Mouse (Mus musculus): ENCODE results near the gene Tyrobp. TPM values are rescaled to one million over a fixed set of nuclear protein-coding genes. Genes with fewer than 3 reads are reported as not detected.
A peak's percentile ranks its signal among the peaks of the same experiment; 100 is the strongest.

Gene Tyrobp
- polyA plus RNA-seq, 1 experiment from 2014 or later = 38.1 TPM

- H3K27ac ChIP-seq = no peak overlapping the region
- no peak overlapping the region for H3K9ac ChIP-seq
- no peak overlapping the region for H3K4me3 ChIP-seq
- H3K4me1 ChIP-seq (replicated peaks) = no peaks in the 10 kb centered on the region
- H3K27me3 ChIP-seq = no peaks in the 10 kb centered on the region
- H3K4me2 ChIP-seq = no peak overlapping the region
- no peak for ATAC-seq (ENCODE audit: low FRiP score)
- no peaks in the 10 kb centered on the region for H3K36me3 ChIP-seq
- no peaks in the 10 kb centered on the region for H3K9me3 ChIP-seq
- WGBS = 82% methylated on average over 3 of the region's 3 CpGs
Observed at GRCm38 (mm10) chr7:30411023-30411422, 2.5 kb upstream of the Tyrobp start.

- Histone ChIP-seq H3K4me2 (no peak overlapping the region), H3K36me3 (no peaks in the 10 kb centered on the region), H3K9ac (no peak overlapping the region), H3K9me3 (no peaks in the 10 kb centered on the region), H3K27ac (no peak overlapping the region), H3K4me1 (replicated peaks) (no peaks in the 10 kb centered on the region), H3K4me3 (no peak overlapping the region), H3K27me3 (no peaks in the 10 kb centered on the region)
- no peak for ATAC-seq (ENCODE audit: low FRiP score)
- WGBS = 59% methylated on average over 4 of the region's 4 CpGs
Observed at GRCm38 (mm10) chr7:30412735-30413147, 819 bp upstream of the Tyrobp start.

- ATAC-seq (ENCODE audit: low FRiP score) = no peak
- H3K9ac ChIP-seq = no peak overlapping the region
- H3K9me3 ChIP-seq = peaks cover 3% of the 10 kb centered on the region; the same call in 1 of the 2 replicates
- WGBS = 79% methylated on average over 9 of the region's 9 CpGs
- no peak overlapping the region for H3K27ac ChIP-seq
- no peak overlapping the region for H3K4me3 ChIP-seq
- H3K4me2 ChIP-seq = no peak overlapping the region
- peaks cover 13% of the 10 kb centered on the region for H3K4me1 ChIP-seq (replicated peaks)
- no peaks in the 10 kb centered on the region for H3K36me3 ChIP-seq
- peaks cover 8% of the 10 kb centered on the region; the same call in 1 of the 2 replicates for H3K27me3 ChIP-seq
Observed at GRCm38 (mm10) chr7:30417856-30418255, 4.3 kb downstream of the Tyrobp start.

- Histone ChIP-seq H3K4me3 (no peak within 1 kb of the TSS), H3K4me1 (replicated peaks) (peaks cover 24% of the 10 kb centered on the region), H3K9ac (no peak within 1 kb of the TSS), H3K36me3 (no peaks in the 10 kb centered on the region), H3K9me3 (peaks cover 3% of the 10 kb centered on the region; the same call in 1 of the 2 replicates), H3K27me3 (peaks cover 8% of the 10 kb centered on the region; the same call in 1 of the 2 replicates), H3K27ac (no peak within 1 kb of the TSS), H3K4me2 (no peak within 1 kb of the TSS)
- WGBS = 78% methylated on average over 10 of the region's 10 CpGs
- ATAC-seq (ENCODE audit: low FRiP score) = no peak
Observed at GRCm38 (mm10) chr7:30419561-30420499, 6.3 kb downstream of the Tyrobp start, which contains the start of gene Hcst. TSS of gene Hcst (minus strand) at chr7:30419854.

GRCm38 (mm10) chr7:30420673-30421072 is 7.1 kb downstream of the Tyrobp start:
- peaks cover 7% of the 10 kb centered on the region for H3K36me3 ChIP-seq
- no peak for ATAC-seq (ENCODE audit: low FRiP score)
- no peak overlapping the region for H3K4me2 ChIP-seq
- no peak overlapping the region; the same call in 1 of the 2 replicates for H3K27ac ChIP-seq
- no peak overlapping the region for H3K9ac ChIP-seq
- H3K4me1 ChIP-seq (replicated peaks) = peaks cover 24% of the 10 kb centered on the region
- H3K9me3 ChIP-seq = peaks cover 3% of the 10 kb centered on the region; the same call in 1 of the 2 replicates
- no peak overlapping the region for H3K4me3 ChIP-seq
- H3K27me3 ChIP-seq = peaks cover 8% of the 10 kb centered on the region; the same call in 1 of the 2 replicates
- 86% methylated on average over 3 of the region's 3 CpGs for whole genome bisulfite sequencing

- Histone ChIP-seq H3K27ac (peak within 1 kb of the TSS; percentile 72), H3K27me3 (peaks cover 8% of the 10 kb centered on the region; the same call in 1 of the 2 replicates), H3K4me2 (peak within 1 kb of the TSS; percentile 96), H3K9me3 (peaks cover 3% of the 10 kb centered on the region; the same call in 1 of the 2 replicates), H3K4me1 (replicated peaks) (peaks cover 24% of the 10 kb centered on the region), H3K36me3 (peaks cover 11% of the 10 kb centered on the region), H3K4me3 (peak within 1 kb of the TSS; percentile 62), H3K9ac (peak within 1 kb of the TSS; percentile 81)
- 11% methylated on average over 31 of the region's 31 CpGs for WGBS
- ATAC-seq (ENCODE audit: low FRiP score) = peak; percentile 9; the same call in 1 of the 2 replicates
Observed at GRCm38 (mm10) chr7:30421175-30421889, 7.8 kb downstream of the Tyrobp start, which contains the start of gene Nfkbid. TSS of gene Nfkbid (plus strand) at chr7:30421732.

- peak overlapping the region; percentile 72 for H3K27ac ChIP-seq
- peaks cover 3% of the 10 kb centered on the region; the same call in 1 of the 2 replicates for H3K9me3 ChIP-seq
- H3K36me3 ChIP-seq = peaks cover 16% of the 10 kb centered on the region
- H3K27me3 ChIP-seq = peaks cover 8% of the 10 kb centered on the region; the same call in 1 of the 2 replicates
- ATAC-seq (ENCODE audit: low FRiP score) = peak; percentile 89
- H3K4me2 ChIP-seq = peak overlapping the region; percentile 96
- peak overlapping the region; percentile 62 for H3K4me3 ChIP-seq
- peaks cover 24% of the 10 kb centered on the region for H3K4me1 ChIP-seq (replicated peaks)
- H3K9ac ChIP-seq = peak overlapping the region; percentile 81
- under 1% methylated on average over 45 of the region's 45 CpGs for WGBS
Observed at GRCm38 (mm10) chr7:30421890-30422435, 8.4 kb downstream of the Tyrobp start.

- peaks cover 3% of the 10 kb centered on the region; the same call in 1 of the 2 replicates for H3K9me3 ChIP-seq
- peak overlapping the region; percentile 72 for H3K27ac ChIP-seq
- peak overlapping the region; percentile 81 for H3K9ac ChIP-seq
- peak overlapping the region; percentile 96 for H3K4me2 ChIP-seq
- peaks cover 20% of the 10 kb centered on the region for H3K36me3 ChIP-seq
- peaks cover 24% of the 10 kb centered on the region for H3K4me1 ChIP-seq (replicated peaks)
- H3K4me3 ChIP-seq = peak overlapping the region; percentile 62
- WGBS = 17% methylated on average over 9 of the region's 9 CpGs
- H3K27me3 ChIP-seq = peaks cover 8% of the 10 kb centered on the region; the same call in 1 of the 2 replicates
- ATAC-seq (ENCODE audit: low FRiP score) = peak; percentile 55
Observed at GRCm38 (mm10) chr7:30422560-30422959, 9.0 kb downstream of the Tyrobp start.

GRCm38 (mm10) chr7:30423071-30423641 is 9.6 kb downstream of the Tyrobp start:
- Histone ChIP-seq H3K9ac (peak overlapping the region; percentile 81), H3K27me3 (peaks cover 8% of the 10 kb centered on the region; the same call in 1 of the 2 replicates), H3K4me2 (peak overlapping the region; percentile 96), H3K4me1 (replicated peaks) (peaks cover 24% of the 10 kb centered on the region), H3K27ac (peak overlapping the region; percentile 72; the same call in 1 of the 2 replicates), H3K4me3 (peak overlapping the region; percentile 62), H3K36me3 (peaks cover 22% of the 10 kb centered on the region), H3K9me3 (peaks cover 3% of the 10 kb centered on the region; the same call in 1 of the 2 replicates)
- 55% methylated on average over 23 of the region's 23 CpGs for WGBS
- no peak for ATAC-seq (ENCODE audit: low FRiP score)

- no peak overlapping the region for H3K4me3 ChIP-seq
Observed at GRCm38 (mm10) chr7:30429327-30429726, 15.8 kb downstream of the Tyrobp start.

GRCm38 (mm10) chr7:30430191-30430590 is 16.6 kb downstream of the Tyrobp start:
- Histone ChIP-seq H3K9me3 (no peaks in the 10 kb centered on the region), H3K4me2 (no peak overlapping the region), H3K27ac (no peak overlapping the region), H3K36me3 (peaks cover 35% of the 10 kb centered on the region), H3K27me3 (0 out of 2 replicates have a peak, but pooled peaks cover 5% of the 10 kb centered on the region), H3K4me1 (replicated peaks) (0 out of 2 replicates have a peak, but pooled peaks cover 3% of the 10 kb centered on the region), H3K4me3 (no peak overlapping the region), H3K9ac (no peak overlapping the region)
- WGBS = 70% methylated on average over 2 of the region's 2 CpGs
- no peak for ATAC-seq (ENCODE audit: low FRiP score)

More at GRCm38 (mm10) chr7:30429327-30429726, 15.8 kb downstream of the Tyrobp start:
- Histone ChIP-seq H3K4me1 (replicated peaks) (0 out of 2 replicates have a peak, but pooled peaks cover 3% of the 10 kb centered on the region), H3K27me3 (0 out of 2 replicates have a peak, but pooled peaks cover 5% of the 10 kb centered on the region), H3K36me3 (peaks cover 29% of the 10 kb centered on the region), H3K4me2 (no peak overlapping the region), H3K27ac (no peak overlapping the region), H3K9me3 (no peaks in the 10 kb centered on the region), H3K9ac (no peak overlapping the region)
- ATAC-seq (ENCODE audit: low FRiP score) = no peak
